Mouse (Mus musculus): ENCODE measurements around the gene Lingo3. TPM values are rescaled to one million over a fixed set of nuclear protein-coding genes. Genes with fewer than 3 reads are reported as not detected.

Lingo3 gene
- polyA plus RNA-seq, 1 experiment: 16.0 TPM

Other genes with a start within 250 kb of the Lingo3 start
- gene Scamp4, start 241.2 kb downstream of the Lingo3 start, polyA plus RNA-seq (2012; rRNA removed): 61.0 and 66.1 TPM in 2 replicates
- gene Adat3, start 241.2 kb downstream of the Lingo3 start, polyA plus RNA-seq (2012; rRNA removed): 5.6 and 8.1 TPM in 2 replicates
- gene Gm49322, start 238.0 kb downstream of the Lingo3 start, polyA plus RNA-seq (2012; rRNA removed): 2.8 and 3.1 TPM in 2 replicates
- gene Csnk1g2, start 221.2 kb downstream of the Lingo3 start, polyA plus RNA-seq (2012; rRNA removed): 252 and 270 TPM in 2 replicates
- 108 and 109 TPM in 2 replicates for gene Btbd2, start 187.0 kb downstream of the Lingo3 start, polyA plus RNA-seq (2012; rRNA removed)
- gene Mknk2, start 165.9 kb downstream of the Lingo3 start, polyA plus RNA-seq (2012; rRNA removed): 43.8 and 51.6 TPM in 2 replicates
- 9.1 and 10.6 TPM in 2 replicates for gene Mob3a, start 142.1 kb downstream of the Lingo3 start, polyA plus RNA-seq (2012; rRNA removed)
- 99.6 and 108 TPM in 2 replicates for gene Izumo4, start 141.9 kb downstream of the Lingo3 start, polyA plus RNA-seq (2012; rRNA removed)
- gene Ap3d1, start 101.8 kb downstream of the Lingo3 start, polyA plus RNA-seq (2012; rRNA removed): 161 and 170 TPM in 2 replicates
- gene Dot1l, start 88.8 kb downstream of the Lingo3 start, polyA plus RNA-seq (2012; rRNA removed): 74.8 and 79.5 TPM in 2 replicates
- 42.2 and 50.7 TPM in 2 replicates for gene Sf3a2, start 45.8 kb downstream of the Lingo3 start, polyA plus RNA-seq (2012; rRNA removed)
- 65.6 and 65.9 TPM in 2 replicates for gene Plekhj1, start 45.4 kb downstream of the Lingo3 start, polyA plus RNA-seq (2012; rRNA removed)
- gene Amh, start 38.8 kb downstream of the Lingo3 start, polyA plus RNA-seq (2012; rRNA removed): 2.6 and 3.8 TPM in 2 replicates
- 5.7 and 6.2 TPM in 2 replicates for gene Jsrp1, start 30.5 kb downstream of the Lingo3 start, polyA plus RNA-seq (2012; rRNA removed)
- gene Oaz1, start 17.4 kb downstream of the Lingo3 start, polyA plus RNA-seq (2012; rRNA removed): 706 and 773 TPM in 2 replicates
- gene Lsm7, start 11.2 kb upstream of the Lingo3 start, polyA plus RNA-seq (2012; rRNA removed): 230 and 259 TPM in 2 replicates
- gene Sppl2b, start 11.2 kb upstream of the Lingo3 start, polyA plus RNA-seq (2012; rRNA removed): 72.2 and 75.1 TPM in 2 replicates
- gene Tmprss9, start 27.8 kb upstream of the Lingo3 start, polyA plus RNA-seq (2012; rRNA removed): 0.16 and 0.17 TPM in 2 replicates
- gene Timm13, start 56.9 kb upstream of the Lingo3 start, polyA plus RNA-seq (2012; rRNA removed): 192 and 231 TPM in 2 replicates
- gene Lmnb2, start 74.2 kb upstream of the Lingo3 start, polyA plus RNA-seq (2012; rRNA removed): 24.3 and 25.9 TPM in 2 replicates
- 20.7 and 26.0 TPM in 2 replicates for gene Gadd45b, start 86.0 kb upstream of the Lingo3 start, polyA plus RNA-seq (2012; rRNA removed)
- 80.8 and 101 TPM in 2 replicates for gene Gng7, start 170.9 kb upstream of the Lingo3 start, polyA plus RNA-seq (2012; rRNA removed)
- gene Diras1, start 181.6 kb upstream of the Lingo3 start, polyA plus RNA-seq (2012; rRNA removed): 79.6 and 82.1 TPM in 2 replicates
- 67.1 and 70.1 TPM in 2 replicates for gene Slc39a3, start 193.4 kb upstream of the Lingo3 start, polyA plus RNA-seq (2012; rRNA removed)
- 207 and 208 TPM in 2 replicates for gene Sgta, start 216.1 kb upstream of the Lingo3 start, polyA plus RNA-seq (2012; rRNA removed)
- gene Thop1, start 226.0 kb upstream of the Lingo3 start, polyA plus RNA-seq (2012; rRNA removed): 60.8 and 63.1 TPM in 2 replicates

Data from frontal cortex, adult 2 months (tissue).